ENCODE assay signal across 8 mouse cellular contexts in genomic region chr7:101863415-101863814, GRCm38 (mm10). TPM values are rescaled to one million over a fixed set of nuclear protein-coding genes. Genes with fewer than 3 reads are reported as not detected.
DNase-seq lines count a peak whose midpoint lies in the region; ATAC-seq and TF ChIP-seq lines count a peak whose summit lies in the region.

TSS of gene Anapc15 (plus strand) at chr7:101863715.

- no peak for ATAC-seq in midbrain, embryonic 11.5 days (ENCODE audit: low FRiP score)

- TF ChIP-seq CTCF in brain, embryonic 14.5 days (IDR thresholded peaks at IDR 0.05; ENCODE audit: borderline replicate concordance, extremely low read depth, insufficient read depth, insufficient read length) = no peak

- no peak within 1 kb of the TSS for H3K4me2 ChIP-seq in midbrain, embryonic 11.5 days

- H3K36me3 ChIP-seq in midbrain, embryonic 11.5 days (ENCODE audit: control insufficient read depth, insufficient read depth, low read length) = no peaks in the 10 kb centered on the region

- H3K27me3 ChIP-seq in midbrain, embryonic 11.5 days (ENCODE audit: control insufficient read depth, insufficient read depth, low read length) = no peaks in the 10 kb centered on the region

- no peak for TF ChIP-seq POLR2A in brain, embryonic 14.5 days (IDR thresholded peaks at IDR 0.05; ENCODE audit: borderline replicate concordance, extremely low read depth, insufficient read depth, insufficient read length, poor library complexity, severe bottlenecking)

- WGBS in large intestine, adult 2 months = 54% methylated on average over 3 of the region's 3 CpGs
- 81% methylated on average over 3 of the region's 3 CpGs for WGBS in midbrain, embryonic 11.5 days

- H3K4me3 ChIP-seq in midbrain, embryonic 11.5 days (ENCODE audit: low read depth, low read length) = no peak within 1 kb of the TSS

- no peaks in the 10 kb centered on the region for H3K9me3 ChIP-seq in midbrain, embryonic 11.5 days (ENCODE audit: control insufficient read depth, low read length)

- peaks cover 4% of the 10 kb centered on the region; the same call in 1 of the 2 replicates for H3K4me1 ChIP-seq in midbrain, embryonic 11.5 days (ENCODE audit: control insufficient read depth, insufficient read depth, low read length)

- no peak within 1 kb of the TSS for H3K9ac ChIP-seq in midbrain, embryonic 11.5 days (ENCODE audit: low read length)

- DNase-seq in layer of hippocampus, adult 8-10 months (ENCODE audit: low spot score in 2 of 2) = no peak
- DNase-seq in layer of hippocampus, adult 11-12 months (ENCODE audit: low spot score) = no peak
- DNase-seq in brain, embryonic 14.5 days (ENCODE audit: low read depth) = no peak
- DNase-seq in gonadal fat pad, adult 2 months (ENCODE audit: low read depth) = no peak
- DNase-seq in large intestine, adult 2 months (ENCODE audit: low read depth, low spot score) = no peak
- DNase-seq in midbrain, embryonic 11.5 days (ENCODE audit: low spot score, missing footprints) = no peak
- no peak for DNase-seq in ovary, postnatal 10 days (ENCODE audit: low spot score)
- DNase-seq in cerebellum, postnatal 10 days = no peak

- H3K27ac ChIP-seq in midbrain, embryonic 11.5 days (ENCODE audit: low read depth, low read length) = no peak within 1 kb of the TSS

RNA-seq across cellular contexts. Expression of gene Anapc15, which starts in this region (rescaled TPM):
- 10 to 100 TPM; 30.2 to 37.2 (median 35.0) TPM for total RNA-seq in layer of hippocampus, adult 8-10 months (2022)
- polyA plus RNA-seq in brain, embryonic 14.5 days (2012; rRNA removed) = 88.7 and 115 TPM in 2 replicates
- polyA plus RNA-seq in gonadal fat pad, adult 2 months (2012; rRNA removed) = 34.0 and 53.7 TPM in 2 replicates
- polyA plus RNA-seq in large intestine, adult 2 months (2012; rRNA removed) = 46.4 and 67.7 TPM in 2 replicates
- 80.6 and 87.8 TPM in 2 replicates for polyA plus RNA-seq in midbrain, embryonic 11.5 days (2014; fragmentation: Nextera tagmentation; extraction: Ambion mirVana)
